Mouse (Mus musculus): ENCODE measurements at regions not wholly inside any gene's neighbourhood (a gene's known extent, or its start where the extent isn't known, plus 50 kb on each side); places are given as distances from the start of the nearest gene placed in this dataset.
A peak's percentile ranks its signal among the peaks of the same experiment; 100 is the strongest.

DNA sequence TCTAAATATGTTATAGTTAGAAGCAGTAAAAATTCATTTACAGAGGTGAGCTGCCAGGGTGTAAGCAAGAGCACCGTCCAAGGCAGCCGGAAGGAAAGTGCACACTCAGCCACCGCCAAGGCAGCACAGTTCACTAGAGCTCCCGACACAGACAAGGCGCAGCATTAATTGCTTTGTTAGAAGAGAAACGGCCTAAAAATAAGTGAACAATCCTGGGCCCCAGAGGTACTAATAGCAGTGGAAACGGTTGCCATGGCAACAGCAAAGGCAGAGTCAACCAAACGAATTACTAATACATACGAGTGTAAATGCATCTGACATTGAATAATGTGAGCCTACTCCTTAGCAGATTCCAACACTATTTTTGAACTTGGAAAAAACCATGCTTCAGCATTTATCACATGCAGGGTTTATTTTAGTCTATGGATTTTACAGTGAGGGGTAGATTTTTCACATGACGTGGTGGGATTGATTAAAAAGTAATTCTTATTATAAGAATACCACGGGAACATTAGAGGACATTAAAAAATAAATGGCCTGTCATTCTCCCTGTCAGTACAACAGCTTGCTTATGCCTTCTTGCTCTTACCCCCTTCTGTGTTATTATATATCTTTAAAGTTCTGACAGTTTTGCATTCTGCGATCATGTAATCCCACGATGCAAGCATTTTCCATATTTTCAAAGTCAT is 62.5 kb downstream of the Cavin4 start:
- peak; percentile 74 to 75 for DNase-seq (ENCODE audit: low spot score in 2 of 2)

DNA sequence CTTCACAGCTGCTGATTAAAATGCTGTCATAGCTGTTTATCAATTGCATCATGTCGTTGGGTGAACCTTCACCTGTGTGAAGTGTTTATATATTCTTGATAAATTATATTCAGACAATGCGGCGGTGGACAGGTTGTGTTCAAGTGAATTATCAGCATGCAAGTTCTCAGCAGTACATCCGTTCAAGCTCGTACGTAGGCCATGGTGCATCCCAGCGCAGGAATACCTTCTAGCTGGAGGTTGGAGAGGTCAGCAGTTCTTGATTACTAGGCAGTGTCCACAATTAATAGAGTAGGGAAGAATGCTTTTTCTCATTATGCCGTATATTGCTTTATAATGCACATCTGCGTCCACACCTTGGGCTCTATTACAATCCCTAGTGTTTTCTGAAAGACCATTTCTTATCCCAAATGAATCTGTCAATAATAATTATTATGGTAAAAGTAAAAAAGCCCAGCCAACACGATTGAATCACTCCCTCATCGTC is 63.1 kb downstream of the Cavin4 start:
- DNase-seq (ENCODE audit: low spot score in 2 of 2) = no peak

GRCm38 (mm10) chr4:48734854-48735564 is 71.7 kb downstream of the Cavin4 start:
- DNase-seq (ENCODE audit: low spot score in 2 of 2) = no peak

DNA sequence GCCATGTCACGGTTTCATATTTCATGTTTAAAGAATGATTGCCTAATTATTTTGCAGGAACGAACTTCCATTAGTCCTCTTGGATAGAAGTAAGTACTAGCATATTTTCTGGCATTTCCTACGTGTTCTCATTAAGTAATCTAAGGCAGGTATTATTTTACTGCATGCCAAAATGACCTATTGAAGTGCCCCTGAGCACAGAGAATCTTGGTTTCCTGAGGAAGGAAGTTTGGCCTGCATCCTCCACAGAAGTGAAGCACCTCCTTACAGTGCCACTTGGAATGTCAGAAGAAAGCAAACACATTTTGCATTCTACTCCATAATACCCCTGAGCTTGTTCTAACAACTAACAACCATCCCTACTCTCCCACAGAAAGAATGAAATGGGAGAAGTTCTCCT is 82.9 kb downstream of the Cavin4 start:
- no peak for DNase-seq (ENCODE audit: low spot score in 2 of 2)

DNA sequence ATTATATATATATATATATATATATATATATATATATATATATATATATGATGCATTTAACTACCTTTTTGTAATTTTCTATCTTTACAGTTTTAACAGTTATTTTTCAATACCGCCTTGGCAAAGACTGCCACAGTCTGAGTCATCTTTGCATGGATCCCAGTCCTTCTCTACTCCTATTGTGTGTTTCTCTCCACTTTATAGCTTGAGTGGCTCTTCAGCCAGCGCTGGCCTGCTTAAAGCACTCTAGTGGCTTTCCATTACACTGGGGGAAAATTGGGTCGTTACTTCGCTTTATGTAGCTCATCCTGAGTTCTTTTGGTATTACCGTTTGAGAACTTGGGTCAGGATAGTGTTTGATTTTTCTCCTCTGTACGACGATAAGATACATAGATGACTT is 86.3 kb downstream of the Cavin4 start:
- DNase-seq (ENCODE audit: low spot score in 2 of 2) = no peak

DNA sequence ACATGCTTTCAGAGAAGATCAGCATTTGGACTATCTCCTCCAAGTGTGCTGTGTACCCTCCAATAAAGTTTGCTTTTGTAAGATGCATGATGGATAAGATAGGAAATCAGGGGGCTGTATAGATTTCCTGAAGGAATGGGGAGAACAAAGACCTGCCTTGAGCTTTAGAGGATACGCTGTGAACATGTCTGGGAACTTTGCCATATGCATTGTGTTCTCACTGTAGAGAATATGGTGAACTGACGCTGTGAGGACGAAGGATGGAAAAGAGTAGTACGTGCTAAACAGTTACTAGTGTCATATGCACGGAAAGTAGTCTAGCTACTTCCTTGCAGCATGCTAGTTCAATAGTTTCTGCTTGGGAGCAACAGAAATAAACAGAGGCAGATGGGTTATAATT is 86.8 kb downstream of the Cavin4 start:
- no peak for DNase-seq (ENCODE audit: low spot score in 2 of 2)

DNA sequence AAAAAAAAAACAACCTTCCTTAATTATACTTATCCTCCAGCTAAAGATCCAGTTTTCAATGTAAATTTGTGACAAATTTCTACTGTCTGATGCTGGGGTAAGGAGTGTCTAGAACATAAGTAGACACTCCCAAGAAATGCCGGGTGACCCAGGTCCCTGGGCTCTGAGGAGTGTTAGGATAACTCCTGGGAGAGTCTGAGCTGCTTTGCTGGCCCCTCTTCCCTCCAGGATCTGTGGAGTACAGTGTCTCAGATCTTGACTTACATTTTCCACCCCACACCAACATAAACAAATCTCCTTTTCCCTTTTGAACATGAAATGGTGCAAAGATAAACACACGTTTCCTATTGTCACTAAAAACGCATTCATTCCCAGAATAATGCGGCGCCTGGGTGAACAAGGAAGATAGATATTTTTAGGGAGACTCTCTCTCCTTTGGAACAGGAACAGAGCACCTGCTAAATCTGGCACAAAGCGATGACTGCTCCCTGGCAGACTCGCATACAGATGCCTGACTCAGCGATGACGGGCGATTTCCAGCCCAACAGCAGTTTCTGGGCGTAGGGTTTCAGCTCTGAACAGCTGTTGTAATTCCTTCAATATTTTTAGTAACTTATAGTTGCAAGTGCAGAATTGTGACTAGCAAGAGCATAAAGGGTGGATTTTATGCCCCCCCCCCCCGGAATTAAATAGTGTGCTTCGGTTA is 91.3 kb downstream of the Cavin4 start:
- peak; percentile 56 to 72 for DNase-seq (ENCODE audit: low spot score in 2 of 2)

- no peak for DNase-seq (ENCODE audit: low spot score in 2 of 2)
Measured at GRCm38 (mm10) chr4:48760625-48761024, 97.3 kb downstream of the Cavin4 start.

DNA sequence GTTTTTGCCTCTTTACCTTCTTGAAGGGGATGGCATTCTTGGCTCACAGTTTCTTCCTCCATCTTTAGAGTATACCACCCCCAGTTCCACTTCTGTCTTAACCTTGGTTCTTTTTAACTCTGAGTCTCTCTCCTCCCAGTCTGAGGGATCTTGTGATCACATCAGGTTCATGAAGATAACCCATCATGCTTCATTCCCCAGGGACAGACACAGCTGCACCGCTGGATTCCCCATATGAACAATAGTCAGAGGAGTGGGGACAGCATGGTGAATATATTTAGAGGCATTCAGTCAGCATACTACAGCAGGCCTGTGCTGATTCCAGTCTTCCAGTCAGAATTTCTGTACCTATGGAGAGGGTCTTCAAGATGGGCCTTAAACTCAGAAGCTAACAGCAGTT is 103.1 kb downstream of the Cavin4 start:
- DNase-seq (ENCODE audit: low spot score in 2 of 2) = no peak

- no peak for DNase-seq (ENCODE audit: low spot score in 2 of 2)
Measured at GRCm38 (mm10) chr4:48770403-48770953, 107.2 kb downstream of the Cavin4 start.

DNA sequence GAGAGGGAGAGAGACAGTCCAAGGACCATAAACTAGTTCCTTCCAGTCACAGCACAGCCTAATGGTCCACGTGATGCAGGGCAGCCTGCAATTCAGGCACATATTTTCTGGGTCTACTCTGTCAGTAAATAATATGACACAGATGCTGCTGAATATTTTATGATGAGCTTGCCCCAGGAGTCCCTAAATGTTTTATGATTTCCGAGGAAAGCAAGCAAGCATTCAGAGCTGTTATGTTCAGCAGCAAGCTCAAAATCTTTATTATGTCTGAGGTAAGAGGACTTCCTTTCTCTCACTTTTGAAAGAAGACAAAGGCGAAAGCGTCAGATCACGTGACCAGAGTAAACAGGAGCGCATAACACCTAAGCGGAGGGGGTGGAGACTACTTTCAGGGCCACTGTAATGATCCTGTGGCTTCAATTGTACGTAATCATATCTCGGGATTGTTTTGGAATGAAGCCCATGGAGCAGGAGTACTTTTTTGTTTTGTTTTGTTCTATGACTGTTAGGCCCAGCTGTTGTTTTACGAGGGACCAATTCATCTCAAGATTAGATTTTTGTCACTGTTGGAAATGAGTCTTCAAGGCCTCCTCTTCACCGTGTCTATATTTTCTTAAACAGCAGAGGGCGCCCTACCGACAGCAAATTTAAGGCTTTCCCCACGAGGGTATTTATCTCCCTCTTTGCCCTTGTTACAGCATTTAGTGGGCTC is 107.8 kb downstream of the Cavin4 start:
- DNase-seq (ENCODE audit: low spot score in 2 of 2) = peak; percentile 47 to 59

DNA sequence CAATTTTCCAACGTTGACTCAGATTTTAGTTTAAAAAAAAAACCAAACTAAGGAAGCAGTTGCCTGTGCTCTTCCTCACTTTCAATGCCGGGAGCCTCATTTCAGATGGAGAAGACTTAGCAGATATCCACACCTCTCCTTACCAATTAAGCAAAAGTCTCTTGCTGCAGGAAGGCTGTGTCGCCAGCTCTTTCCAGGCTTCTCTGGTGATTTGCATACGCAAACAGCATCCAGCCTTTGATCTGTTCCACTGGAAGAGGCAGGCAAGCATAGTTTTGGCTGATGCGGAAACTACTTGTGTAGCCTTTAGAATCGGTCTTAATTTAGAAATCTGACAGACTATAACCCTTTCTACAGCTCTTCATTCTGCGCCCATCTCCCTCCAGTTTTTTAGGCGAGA is 108.5 kb downstream of the Cavin4 start:
- DNase-seq (ENCODE audit: low spot score in 2 of 2) = no peak

- peak; percentile 40 to 77 for DNase-seq (ENCODE audit: low spot score in 2 of 2)
Measured at GRCm38 (mm10) chr4:48779202-48779905, 116.0 kb downstream of the Cavin4 start.

GRCm38 (mm10) chr4:48779955-48780354 is 116.6 kb downstream of the Cavin4 start:
- DNase-seq (ENCODE audit: low spot score in 2 of 2) = no peak

DNA sequence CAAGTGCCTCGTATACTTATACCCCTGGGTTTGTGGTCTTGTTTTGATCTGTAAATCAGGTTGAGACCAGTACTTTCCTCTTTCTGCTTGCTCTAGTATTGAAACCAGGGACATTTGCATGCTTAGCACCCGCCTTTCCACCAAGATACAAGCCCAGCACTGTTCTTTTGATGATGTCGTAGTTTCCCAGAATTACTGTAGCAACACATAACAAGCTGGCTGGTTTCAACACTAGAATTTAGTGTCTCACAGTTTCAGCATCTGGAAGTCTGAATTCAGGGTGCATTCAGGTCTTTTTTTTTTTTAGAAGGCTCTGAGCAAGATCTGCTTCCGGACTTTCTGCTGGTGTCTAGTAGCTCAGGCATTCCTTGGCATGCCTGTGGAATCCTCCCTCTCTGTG is 117.8 kb downstream of the Cavin4 start:
- DNase-seq (ENCODE audit: low spot score in 2 of 2) = no peak

- no peak for DNase-seq (ENCODE audit: low spot score in 2 of 2)
Measured at GRCm38 (mm10) chr4:48782686-48783085, 119.4 kb downstream of the Cavin4 start.

DNA sequence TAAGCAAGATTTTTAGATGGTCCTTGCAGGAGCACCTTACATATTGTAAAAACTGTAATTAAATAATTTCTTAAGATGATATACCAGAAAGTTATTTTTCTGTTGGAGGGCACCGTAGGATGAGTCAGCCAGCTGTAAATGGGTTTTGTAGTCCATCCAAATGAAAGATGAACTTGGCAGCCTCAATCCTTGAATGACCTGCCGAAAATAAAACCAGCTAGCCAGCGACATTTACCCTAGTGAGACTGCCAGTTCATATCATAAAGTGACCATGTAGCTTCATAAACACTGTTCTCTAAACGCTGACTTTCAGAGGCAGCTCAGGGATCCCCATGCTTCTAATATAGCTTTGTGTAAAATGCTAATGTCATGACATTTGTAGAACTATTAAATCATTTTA is 127.8 kb downstream of the Cavin4 start:
- no peak for DNase-seq (ENCODE audit: low spot score in 2 of 2)

- DNase-seq (ENCODE audit: low spot score in 2 of 2) = no peak
Measured at GRCm38 (mm10) chr4:48803777-48804176, 140.5 kb downstream of the Cavin4 start.

GRCm38 (mm10) chr4:48808571-48808970 is 145.3 kb downstream of the Cavin4 start:
- no peak for DNase-seq (ENCODE audit: low spot score in 2 of 2)

DNA sequence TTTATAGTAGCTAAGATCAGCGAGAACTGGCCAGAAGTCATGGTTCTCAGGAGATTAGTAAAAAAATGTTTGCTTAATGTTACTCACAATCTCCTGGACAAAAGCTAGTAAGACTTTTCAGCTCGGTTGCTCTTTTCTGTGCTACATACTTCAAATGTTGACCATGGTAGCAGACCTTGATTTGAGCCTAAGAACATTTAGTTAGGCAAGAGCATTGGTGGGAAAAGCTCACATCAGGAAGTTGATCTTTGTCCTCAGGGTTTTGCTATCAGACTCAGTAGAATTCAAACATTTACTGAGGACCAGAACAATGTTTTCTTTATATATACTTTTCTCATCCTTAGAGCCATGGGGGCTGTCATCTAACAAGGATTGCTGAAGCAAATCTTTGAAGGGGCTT is 170.4 kb downstream of the Cavin4 start:
- no peak for DNase-seq (ENCODE audit: low spot score in 2 of 2)

DNA sequence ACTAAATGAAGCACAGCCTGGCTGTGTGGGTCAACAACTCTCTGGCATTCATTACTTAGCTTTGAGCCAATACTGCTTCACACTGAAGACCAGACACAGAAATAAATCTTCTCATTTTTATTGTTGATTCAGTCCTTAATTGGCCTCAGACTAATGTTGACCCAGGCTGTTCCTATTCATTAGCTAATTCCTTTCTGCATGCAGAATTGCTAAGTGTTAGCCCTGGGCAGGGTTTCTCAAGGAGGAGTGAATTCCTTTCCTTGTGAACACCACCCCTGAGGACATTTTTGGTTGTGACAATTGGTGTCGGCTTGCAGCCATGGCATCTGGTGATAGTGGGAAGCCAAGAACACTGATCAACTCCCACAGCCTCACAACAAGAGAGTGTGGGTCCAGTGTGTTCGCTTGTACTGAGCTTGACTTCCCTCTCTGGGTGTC is 179.5 kb downstream of the Cavin4 start:
- DNase-seq (ENCODE audit: low spot score in 2 of 2) = peak in 1 of 2 experiments; percentile 23

Data from layer of hippocampus, adult 8-10 months (tissue).